Mouse (Mus musculus): ENCODE results near the gene Fyb2. TPM values are rescaled to one million over a fixed set of nuclear protein-coding genes. Genes with fewer than 3 reads are reported as not detected.

Fyb2 gene
- 0.87 and 1.0 TPM in 2 replicates for polyA plus RNA-seq (2015; fragmentation: Nextera tagmentation; extraction: Ambion mirVana)

GRCm38 (mm10) chr4:104913291-104914129, at the start of gene Fyb2:
TSS of gene Fyb2 (plus strand) at chr4:104913456.
- no peaks in the 10 kb centered on the region for H3K36me3 ChIP-seq (ENCODE audit: insufficient read depth, low read length)
- no peak for TF ChIP-seq CTCF (IDR thresholded peaks at IDR 0.05; ENCODE audit: low read depth)
- H3K4me3 ChIP-seq (replicated peaks; ENCODE audit: low read depth, low read length): peak within 1 kb of the TSS; percentile 24
- no peaks in the 10 kb centered on the region for H3K9me3 ChIP-seq (replicated peaks; ENCODE audit: low read length)
- peak within 1 kb of the TSS; percentile 51 for H3K4me2 ChIP-seq (ENCODE audit: low read length)
- DNase-seq (ENCODE audit: low spot score) (no peak), ATAC-seq (replicated peaks; ENCODE audit: low FRiP score, low read depth) (0 out of 2 replicates have a peak, but pooled peaks have one; percentile 57)
- no peak within 1 kb of the TSS for H3K9ac ChIP-seq (ENCODE audit: low read depth, low read length)
- H3K27ac ChIP-seq: no peak within 1 kb of the TSS
- no peaks in the 10 kb centered on the region for H3K27me3 ChIP-seq (ENCODE audit: insufficient read depth, low read length)
- H3K4me1 ChIP-seq (replicated peaks; ENCODE audit: insufficient read depth, low read length): no peaks in the 10 kb centered on the region
- WGBS: 17% methylated on average over 23 of the region's 23 CpGs

- H3K36me3 ChIP-seq (ENCODE audit: insufficient read depth, low read length): no peaks in the 10 kb centered on the region
- DNase-seq (ENCODE audit: low spot score): no peak
- no peak overlapping the region for H3K4me2 ChIP-seq (ENCODE audit: low read length)
- no peaks in the 10 kb centered on the region for H3K4me1 ChIP-seq (replicated peaks; ENCODE audit: insufficient read depth, low read length)
- no peak overlapping the region for H3K4me3 ChIP-seq (replicated peaks; ENCODE audit: low read depth, low read length)
- WGBS: 79% methylated on average over 1 of the region's 1 CpGs
- TF ChIP-seq CTCF (IDR thresholded peaks at IDR 0.05; ENCODE audit: low read depth): no peak
- no peaks in the 10 kb centered on the region for H3K27me3 ChIP-seq (ENCODE audit: insufficient read depth, low read length)
- H3K9me3 ChIP-seq (replicated peaks; ENCODE audit: low read length): no peaks in the 10 kb centered on the region
- ATAC-seq (replicated peaks; ENCODE audit: low FRiP score, low read depth): no peak
- no peak overlapping the region for H3K9ac ChIP-seq (ENCODE audit: low read depth, low read length)
- H3K27ac ChIP-seq: no peak overlapping the region
Observed at GRCm38 (mm10) chr4:104864397-104864796, 48.9 kb upstream of the Fyb2 start.

- Histone ChIP-seq H3K4me3 (replicated peaks; ENCODE audit: low read depth, low read length) (no peak overlapping the region), H3K9ac (ENCODE audit: low read depth, low read length) (no peak overlapping the region), H3K9me3 (replicated peaks; ENCODE audit: low read length) (no peaks in the 10 kb centered on the region), H3K4me1 (replicated peaks; ENCODE audit: insufficient read depth, low read length) (no peaks in the 10 kb centered on the region), H3K36me3 (ENCODE audit: insufficient read depth, low read length) (no peaks in the 10 kb centered on the region), H3K27me3 (ENCODE audit: insufficient read depth, low read length) (no peaks in the 10 kb centered on the region), H3K27ac (no peak overlapping the region), H3K4me2 (ENCODE audit: low read length) (no peak overlapping the region)
- 0 out of 2 replicates have a peak, but pooled peaks have one; percentile 40 for ATAC-seq (replicated peaks; ENCODE audit: low FRiP score, low read depth)
- DNase-seq (ENCODE audit: low spot score): no peak
- no peak for TF ChIP-seq CTCF (IDR thresholded peaks at IDR 0.05; ENCODE audit: low read depth)
Observed at GRCm38 (mm10) chr4:104869581-104869980, 43.7 kb upstream of the Fyb2 start.

GRCm38 (mm10) chr4:104870196-104870595, 43.1 kb upstream of the Fyb2 start:
- ATAC-seq (replicated peaks; ENCODE audit: low FRiP score, low read depth): no peak
- Histone ChIP-seq H3K4me2 (ENCODE audit: low read length) (no peak overlapping the region), H3K4me3 (replicated peaks; ENCODE audit: low read depth, low read length) (no peak overlapping the region), H3K9me3 (replicated peaks; ENCODE audit: low read length) (no peaks in the 10 kb centered on the region), H3K9ac (ENCODE audit: low read depth, low read length) (no peak overlapping the region), H3K4me1 (replicated peaks; ENCODE audit: insufficient read depth, low read length) (no peaks in the 10 kb centered on the region), H3K36me3 (ENCODE audit: insufficient read depth, low read length) (no peaks in the 10 kb centered on the region), H3K27me3 (ENCODE audit: insufficient read depth, low read length) (no peaks in the 10 kb centered on the region), H3K27ac (no peak overlapping the region)
- no peak for DNase-seq (ENCODE audit: low spot score)
- 89% methylated on average over 5 of the region's 5 CpGs for WGBS
- no peak for TF ChIP-seq CTCF (IDR thresholded peaks at IDR 0.05; ENCODE audit: low read depth)

- 56% methylated on average over 4 of the region's 4 CpGs for WGBS
Observed at GRCm38 (mm10) chr4:104875832-104876231, 37.4 kb upstream of the Fyb2 start.

GRCm38 (mm10) chr4:104876323-104876722, 36.9 kb upstream of the Fyb2 start, which contains the start of gene C8a:
TSS of gene C8a (minus strand) at chr4:104876398.
- Histone ChIP-seq H3K4me2 (ENCODE audit: low read length) (no peak within 1 kb of the TSS), H3K27me3 (ENCODE audit: insufficient read depth, low read length) (no peaks in the 10 kb centered on the region), H3K27ac (no peak within 1 kb of the TSS), H3K9me3 (replicated peaks; ENCODE audit: low read length) (no peaks in the 10 kb centered on the region), H3K9ac (ENCODE audit: low read depth, low read length) (no peak within 1 kb of the TSS), H3K4me1 (replicated peaks; ENCODE audit: insufficient read depth, low read length) (no peaks in the 10 kb centered on the region), H3K4me3 (replicated peaks; ENCODE audit: low read depth, low read length) (no peak within 1 kb of the TSS), H3K36me3 (ENCODE audit: insufficient read depth, low read length) (no peaks in the 10 kb centered on the region)
- DNase-seq (ENCODE audit: low spot score) (no peak), ATAC-seq (replicated peaks; ENCODE audit: low FRiP score, low read depth) (no peak)
- TF ChIP-seq CTCF (IDR thresholded peaks at IDR 0.05; ENCODE audit: low read depth): no peak
- WGBS: 71% methylated on average over 3 of the region's 3 CpGs

More at GRCm38 (mm10) chr4:104875832-104876231, 37.4 kb upstream of the Fyb2 start:
- ATAC-seq (replicated peaks; ENCODE audit: low FRiP score, low read depth) (no peak), DNase-seq (ENCODE audit: low spot score) (no peak)
- H3K4me2 ChIP-seq (ENCODE audit: low read length): no peak overlapping the region
- H3K4me3 ChIP-seq (replicated peaks; ENCODE audit: low read depth, low read length): no peak overlapping the region
- no peak overlapping the region for H3K9ac ChIP-seq (ENCODE audit: low read depth, low read length)
- no peaks in the 10 kb centered on the region for H3K9me3 ChIP-seq (replicated peaks; ENCODE audit: low read length)
- TF ChIP-seq CTCF (IDR thresholded peaks at IDR 0.05; ENCODE audit: low read depth): no peak
- no peak overlapping the region for H3K27ac ChIP-seq
- H3K36me3 ChIP-seq (ENCODE audit: insufficient read depth, low read length): no peaks in the 10 kb centered on the region
- H3K27me3 ChIP-seq (ENCODE audit: insufficient read depth, low read length): no peaks in the 10 kb centered on the region
- H3K4me1 ChIP-seq (replicated peaks; ENCODE audit: insufficient read depth, low read length): no peaks in the 10 kb centered on the region

Data from kidney, postnatal 0 days (tissue).